Mouse (Mus musculus): ENCODE measurements around the gene Ranbp10.

Gene Ranbp10

GRCm38 (mm10) chr8:105780298-105780697, 46.9 kb downstream of the Ranbp10 start:
- DNase-seq: no peak

- DNase-seq: no peak
Measured at GRCm38 (mm10) chr8:105777833-105778232, 49.3 kb downstream of the Ranbp10 start.

GRCm38 (mm10) chr8:105774498-105774897, 52.7 kb downstream of the Ranbp10 start:
- no peak for DNase-seq

GRCm38 (mm10) chr8:105773441-105773861, 53.7 kb downstream of the Ranbp10 start:
- DNase-seq: no peak

GRCm38 (mm10) chr8:105771398-105772175, 55.6 kb downstream of the Ranbp10 start:
- DNase-seq: no peak

- no peak for DNase-seq
Measured at GRCm38 (mm10) chr8:105770609-105771008, 56.5 kb downstream of the Ranbp10 start.

- no peak for DNase-seq
Measured at GRCm38 (mm10) chr8:105768485-105769257, 58.5 kb downstream of the Ranbp10 start.

- DNase-seq: peak; percentile 97
Measured at GRCm38 (mm10) chr8:105758277-105759108, 68.7 kb downstream of the Ranbp10 start, which contains the start of gene Gfod2. Gene Gfod2, minus strand, starts transcription at chr8:105758664.

- DNase-seq: no peak
Measured at GRCm38 (mm10) chr8:105757796-105758276, 69.3 kb downstream of the Ranbp10 start.

- DNase-seq: no peak
Measured at GRCm38 (mm10) chr8:105754688-105755087, 72.5 kb downstream of the Ranbp10 start.

GRCm38 (mm10) chr8:105753916-105754315, 73.2 kb downstream of the Ranbp10 start:
- no peak for DNase-seq

- DNase-seq: peak; percentile 61
Measured at GRCm38 (mm10) chr8:105750606-105751005, 76.5 kb downstream of the Ranbp10 start.

GRCm38 (mm10) chr8:105743301-105743700, 83.8 kb downstream of the Ranbp10 start:
- no peak for DNase-seq

GRCm38 (mm10) chr8:105739216-105739615, 87.9 kb downstream of the Ranbp10 start:
- DNase-seq: no peak

GRCm38 (mm10) chr8:105732186-105732585, 95.0 kb downstream of the Ranbp10 start:
- DNase-seq: no peak

GRCm38 (mm10) chr8:105727397-105728124, 99.6 kb downstream of the Ranbp10 start:
- no peak for DNase-seq

GRCm38 (mm10) chr8:105725726-105726125, 101.4 kb downstream of the Ranbp10 start:
- DNase-seq: no peak

- no peak for DNase-seq
Measured at GRCm38 (mm10) chr8:105722861-105723260, 104.3 kb downstream of the Ranbp10 start.

GRCm38 (mm10) chr8:105719637-105720036, 107.5 kb downstream of the Ranbp10 start:
- DNase-seq: no peak

Measured in right cerebral cortex, postnatal 14 days (tissue).